Mouse (Mus musculus) heart, adult 2 months (tissue): ENCODE measurements around the gene 0610010K14Rik.

Experiments
- CTCF ChIP-seq: fragments of 200-600 bp; IDR thresholded peaks from 2 replicates; pipeline ENCODE4 v1.8.1; 2022; ENCODE audit warnings: antibody characterized with exemption, mild to moderate bottlenecking, moderate library complexity
- EP300 ChIP-seq: fragments of 200-500 bp; IDR thresholded peaks from 2 replicates; pipeline ENCODE4 v1.6.1; 2011; ENCODE audit warnings: low read depth, low read length, control low read depth; ENCODE audit not compliant: insufficient read depth
- POLR2A ChIP-seq: fragments of 200-500 bp; IDR thresholded peaks from 2 replicates; pipeline ENCODE4 v1.6.1; 2011; ENCODE audit warnings: mild to moderate bottlenecking, low read depth, low read length, control low read depth; ENCODE audit not compliant: insufficient read depth

DNA sequence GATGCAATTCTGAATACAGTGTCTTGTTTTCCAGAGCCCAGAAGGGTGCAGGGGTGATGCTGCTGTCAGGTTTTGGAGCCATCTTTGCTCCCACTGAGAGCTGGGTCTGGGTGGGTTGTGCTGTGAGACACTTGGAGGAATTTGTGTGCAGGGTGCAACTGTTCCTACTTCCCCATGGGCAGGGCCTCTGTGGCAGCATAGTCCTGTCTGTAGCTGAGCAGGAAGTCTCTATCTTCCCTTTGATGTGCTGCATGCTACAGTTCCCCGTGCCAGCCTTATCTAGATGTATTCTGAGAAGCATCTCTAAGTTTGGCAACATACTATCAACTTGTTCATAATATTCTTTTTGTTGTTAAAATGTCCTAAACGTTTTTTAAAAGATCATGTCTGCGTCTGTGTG lies 27.5 kb upstream of the 0610010K14Rik start:
- TF ChIP-seq POLR2A (no peak), CTCF (no peak), EP300 (no peak)
